Mouse (Mus musculus): Measurements from ENCODE around the gene Itgb4.

Itgb4 gene

GRCm38 (mm10) chr11:116030088-116030897 lies 55.8 kb downstream of the Itgb4 start, which contains the start of gene Unk:
Unk (plus strand) TSS chr11:116030322.
- peak; percentile 98 for DNase-seq

GRCm38 (mm10) chr11:116030898-116031845 lies 56.7 kb downstream of the Itgb4 start:
- DNase-seq = no peak

- no peak for DNase-seq
Measured at GRCm38 (mm10) chr11:116034584-116034983, 60.1 kb downstream of the Itgb4 start.

- no peak for DNase-seq
Measured at GRCm38 (mm10) chr11:116036671-116037070, 62.2 kb downstream of the Itgb4 start.

- DNase-seq = no peak
Measured at GRCm38 (mm10) chr11:116037826-116038225, 63.3 kb downstream of the Itgb4 start.

GRCm38 (mm10) chr11:116040593-116040992 lies 66.1 kb downstream of the Itgb4 start:
- no peak for DNase-seq

- DNase-seq = no peak
Measured at GRCm38 (mm10) chr11:116041833-116042232, 67.3 kb downstream of the Itgb4 start.

- DNase-seq = no peak
Measured at GRCm38 (mm10) chr11:116042372-116043138, 68.0 kb downstream of the Itgb4 start.

GRCm38 (mm10) chr11:116043286-116043685 lies 68.8 kb downstream of the Itgb4 start:
- no peak for DNase-seq

GRCm38 (mm10) chr11:116045173-116045572 lies 70.7 kb downstream of the Itgb4 start:
- DNase-seq = no peak

GRCm38 (mm10) chr11:116049610-116050009 lies 75.1 kb downstream of the Itgb4 start:
- no peak for DNase-seq

- no peak for DNase-seq
Measured at GRCm38 (mm10) chr11:116050196-116050595, 75.7 kb downstream of the Itgb4 start.

GRCm38 (mm10) chr11:116053510-116054229 lies 79.2 kb downstream of the Itgb4 start:
- no peak for DNase-seq

- no peak for DNase-seq
Measured at GRCm38 (mm10) chr11:116055873-116056272, 81.4 kb downstream of the Itgb4 start.

GRCm38 (mm10) chr11:116057237-116057881 lies 82.8 kb downstream of the Itgb4 start:
- no peak for DNase-seq
